Mouse (Mus musculus) brain, embryonic 14.5 days (tissue): ENCODE data around the gene 1700025G04Rik.

ENCODE experiments used
- CTCF ChIP-seq: fragments of 200-500 bp; IDR thresholded peaks from 2 replicates; pipeline ENCODE4 v1.5.1; 2012; ENCODE audit warnings: inconsistent platforms, mild to moderate bottlenecking, moderate library complexity, borderline replicate concordance; ENCODE audit not compliant: insufficient read depth, insufficient read length; ENCODE audit errors: extremely low read depth
- POLR2A ChIP-seq: fragments of 200-500 bp; IDR thresholded peaks from 2 replicates; pipeline ENCODE4 v1.6.1; 2012; ENCODE audit warnings: mild to moderate bottlenecking, inconsistent platforms, borderline replicate concordance; ENCODE audit not compliant: poor library complexity, insufficient read depth, insufficient read length, severe bottlenecking; ENCODE audit errors: extremely low read depth

DNA sequence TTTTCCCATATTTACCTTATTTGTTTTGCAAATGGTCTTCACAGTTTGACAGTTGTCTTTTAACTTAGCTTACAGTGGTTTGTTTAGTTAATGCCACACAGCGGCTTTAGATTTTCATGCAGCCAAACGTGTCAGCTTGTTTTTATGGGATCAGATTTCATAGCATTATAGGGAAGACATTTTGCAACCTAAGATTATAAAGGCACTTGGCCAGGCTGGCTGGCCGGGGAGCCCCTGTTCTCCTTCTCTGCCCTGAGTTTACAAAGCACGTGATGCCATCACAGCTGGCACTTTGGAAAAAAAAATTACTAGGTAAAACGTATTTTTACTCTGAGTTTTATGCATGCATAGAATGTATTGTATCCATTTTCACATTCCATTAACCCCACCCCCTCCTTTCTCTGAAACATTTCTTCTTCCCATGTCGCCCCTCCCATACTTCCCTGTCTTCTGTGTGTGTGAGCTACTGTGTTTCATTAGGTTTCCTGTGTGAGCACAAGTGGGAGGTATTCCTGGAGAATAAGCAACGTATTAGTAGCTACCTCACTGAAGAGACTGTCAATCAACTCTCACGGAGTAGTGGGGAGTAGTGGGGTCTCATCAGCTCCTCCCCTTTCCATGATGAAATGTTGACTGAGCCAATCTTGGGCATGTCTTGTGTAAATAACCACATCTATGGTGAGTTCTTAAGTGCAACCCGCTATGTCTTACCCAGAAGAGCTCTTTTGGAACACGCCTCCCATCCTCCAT is 93.8 kb downstream of the 1700025G04Rik start:
- TF ChIP-seq CTCF, result no peak
- TF ChIP-seq POLR2A, result no peak
